Mouse (Mus musculus) right cerebral cortex, postnatal 25 days (tissue): Measurements from ENCODE around the gene Gsn.

Experiments
- DNase-seq: peaks from one replicate; pipeline ENCODE4 v3.0.0; 2022

Gene Gsn

DNA sequence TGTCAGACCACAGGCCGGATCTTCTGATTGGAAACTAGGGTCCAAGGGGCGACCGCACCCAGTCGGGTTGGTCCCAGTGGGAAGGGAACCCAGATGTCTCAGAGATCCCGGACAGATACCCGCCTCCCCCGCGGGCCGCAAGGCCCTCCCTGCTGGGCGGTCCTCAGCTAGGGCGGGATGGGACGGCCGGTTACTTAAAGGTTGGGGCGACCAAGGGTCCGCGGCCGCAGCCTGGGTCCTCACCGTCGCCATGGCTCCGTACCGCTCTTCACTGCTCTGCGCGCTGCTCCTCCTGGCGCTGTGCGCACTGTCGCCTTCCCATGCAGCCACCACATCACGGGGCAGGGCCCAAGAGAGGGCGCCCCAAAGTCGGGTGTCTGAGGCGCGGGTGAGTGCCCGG is 26.0 kb downstream of the Gsn start:
- DNase-seq, result no peak

GRCm38 (mm10) chr2:35283997-35284396 is 27.8 kb downstream of the Gsn start:
- no peak for DNase-seq

DNA sequence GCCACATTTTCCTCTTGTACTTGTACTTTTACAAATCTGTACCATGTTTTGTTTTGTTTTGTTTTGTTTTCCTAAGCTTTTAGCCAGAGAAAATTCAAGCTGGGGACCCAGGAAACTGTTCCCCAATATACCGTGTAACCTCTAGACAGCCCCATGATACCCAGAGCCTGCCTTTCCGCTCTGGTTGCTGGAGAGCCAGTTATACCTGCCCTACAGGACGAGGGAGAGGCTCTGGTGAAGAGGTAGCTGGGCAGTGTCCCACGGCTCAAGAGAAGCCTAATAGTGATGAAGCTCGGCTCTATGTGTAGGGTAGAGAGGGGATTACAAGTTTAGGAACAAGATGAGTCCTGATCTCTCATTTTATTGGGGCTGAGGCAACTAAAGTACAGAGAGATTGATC is 29.0 kb downstream of the Gsn start:
- DNase-seq, result no peak

DNA sequence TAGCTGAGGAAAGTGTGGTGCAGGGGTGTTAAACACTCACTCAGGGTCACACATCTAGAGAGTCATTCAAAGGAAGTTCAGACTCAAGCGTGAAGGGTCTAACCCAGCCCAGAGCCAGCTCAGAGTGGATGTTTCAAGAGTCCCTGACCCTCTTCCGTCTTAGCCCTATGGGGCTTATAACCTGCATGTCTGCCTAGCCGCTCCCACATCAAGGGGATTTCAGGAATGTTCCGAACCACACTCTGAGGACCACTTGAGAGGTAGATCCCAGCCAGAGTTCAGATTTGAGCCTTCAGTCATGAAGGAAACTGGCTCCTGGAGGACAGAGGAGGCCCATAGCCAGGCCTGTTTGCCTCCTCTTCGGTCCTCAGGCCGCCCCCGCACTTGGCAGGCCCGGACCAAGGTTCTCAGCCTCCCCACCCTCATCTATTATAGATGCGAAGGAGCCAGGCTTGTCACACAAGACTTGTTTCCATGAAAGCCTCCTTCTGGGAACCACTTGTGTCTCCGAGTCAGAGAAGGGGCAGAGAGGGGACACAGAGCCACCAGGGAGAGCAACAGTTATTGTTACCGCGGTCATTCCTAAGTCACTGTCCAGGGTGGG is 30.9 kb downstream of the Gsn start:
- no peak for DNase-seq

GRCm38 (mm10) chr2:35288758-35289635 is 32.8 kb downstream of the Gsn start:
- DNase-seq, result peak; percentile 69

GRCm38 (mm10) chr2:35291856-35292255 is 35.7 kb downstream of the Gsn start:
- no peak for DNase-seq

GRCm38 (mm10) chr2:35292700-35293099 is 36.5 kb downstream of the Gsn start:
- DNase-seq, result no peak

DNA sequence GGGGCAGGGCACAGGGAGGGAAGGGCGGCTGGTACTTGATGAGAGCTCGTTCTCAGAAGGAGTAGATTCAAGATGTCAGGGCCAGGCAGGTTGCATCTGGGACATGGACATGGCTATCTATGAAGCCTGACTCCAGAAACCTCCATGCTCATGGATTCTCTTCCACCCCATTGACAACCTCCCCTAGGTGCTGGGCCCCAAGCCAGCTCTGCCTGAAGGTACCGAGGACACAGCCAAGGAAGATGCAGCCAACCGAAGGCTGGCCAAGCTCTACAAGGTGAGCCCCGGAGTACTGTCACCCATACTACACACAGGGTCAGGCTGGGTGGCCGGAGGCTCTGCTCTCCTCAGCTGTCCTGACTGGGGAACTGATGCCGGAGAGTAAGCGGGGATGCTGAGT is 37.1 kb downstream of the Gsn start:
- DNase-seq, result no peak

GRCm38 (mm10) chr2:35297703-35298332 is 41.6 kb downstream of the Gsn start:
- DNase-seq, result peak; percentile 69

DNA sequence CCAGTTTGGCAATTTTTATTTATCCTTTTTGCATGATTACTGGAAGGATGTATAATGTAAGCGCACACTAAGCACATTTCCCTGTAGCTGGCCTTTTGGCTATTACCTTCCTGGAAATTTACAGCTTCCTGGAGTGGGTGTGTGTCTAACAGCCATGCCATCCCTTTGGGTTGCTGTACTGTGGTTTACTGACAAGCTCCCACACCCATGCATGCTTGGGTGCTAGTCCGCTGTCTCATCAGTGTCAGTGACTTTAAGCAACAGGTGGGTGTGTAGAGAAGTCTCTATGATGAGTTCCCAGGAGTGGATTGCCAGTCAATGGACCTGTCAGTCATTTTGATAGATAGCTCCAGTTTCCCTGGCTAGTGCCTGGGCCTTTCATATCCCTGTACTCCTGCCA is 43.3 kb downstream of the Gsn start:
- no peak for DNase-seq

GRCm38 (mm10) chr2:35302049-35302885 is 46.1 kb downstream of the Gsn start:
- no peak for DNase-seq

DNA sequence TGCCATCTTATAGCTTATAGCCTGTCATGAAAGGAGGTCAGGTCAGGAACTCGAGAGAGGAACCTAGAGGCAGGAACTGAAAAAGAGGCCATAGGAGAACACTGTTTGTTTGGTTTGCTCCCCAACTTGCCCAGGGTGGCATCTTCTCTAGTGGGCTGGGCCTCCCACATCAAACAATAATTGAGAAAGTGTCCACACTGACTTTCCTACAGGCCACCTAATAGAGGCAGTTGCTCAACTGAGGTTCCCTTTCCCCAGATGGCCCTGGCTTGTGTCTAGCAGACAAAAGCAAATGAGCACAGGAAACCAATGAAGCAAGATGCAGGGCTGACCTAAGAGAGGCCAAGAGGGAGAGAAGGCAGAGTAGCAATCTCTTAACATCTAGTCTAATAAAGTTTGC is 52.0 kb downstream of the Gsn start:
- DNase-seq, result no peak

DNA sequence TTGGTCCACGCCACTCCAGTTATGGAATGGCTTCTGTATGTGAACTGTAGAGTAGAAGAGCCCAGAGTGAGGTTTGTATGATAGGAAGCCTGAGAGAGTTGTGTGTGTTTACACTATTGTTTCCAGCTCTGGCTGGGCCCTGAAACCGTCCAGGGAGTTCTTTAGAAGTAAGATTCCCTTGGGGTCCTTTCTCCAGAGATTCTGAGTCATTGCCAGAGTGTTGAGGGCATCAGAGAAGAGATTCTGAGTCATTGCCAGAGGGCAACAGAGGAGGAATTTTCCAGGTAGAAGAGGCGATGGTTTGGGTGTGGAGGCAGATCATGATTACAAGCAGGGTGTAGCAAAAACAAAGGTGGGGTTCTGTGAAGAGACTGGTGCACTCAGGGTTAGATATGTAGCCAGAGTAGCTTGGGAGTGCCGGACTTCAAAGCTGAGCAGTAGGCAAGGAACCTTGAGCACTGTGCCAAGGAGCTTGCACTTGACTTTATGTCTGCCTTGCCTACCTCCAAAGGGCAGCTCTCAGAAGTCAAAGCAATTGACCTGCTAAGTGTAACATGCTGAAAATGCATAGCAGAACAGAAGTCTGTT is 53.8 kb downstream of the Gsn start:
- no peak for DNase-seq

- DNase-seq, result no peak
Observed at GRCm38 (mm10) chr2:35314300-35314699, 58.1 kb downstream of the Gsn start.

DNA sequence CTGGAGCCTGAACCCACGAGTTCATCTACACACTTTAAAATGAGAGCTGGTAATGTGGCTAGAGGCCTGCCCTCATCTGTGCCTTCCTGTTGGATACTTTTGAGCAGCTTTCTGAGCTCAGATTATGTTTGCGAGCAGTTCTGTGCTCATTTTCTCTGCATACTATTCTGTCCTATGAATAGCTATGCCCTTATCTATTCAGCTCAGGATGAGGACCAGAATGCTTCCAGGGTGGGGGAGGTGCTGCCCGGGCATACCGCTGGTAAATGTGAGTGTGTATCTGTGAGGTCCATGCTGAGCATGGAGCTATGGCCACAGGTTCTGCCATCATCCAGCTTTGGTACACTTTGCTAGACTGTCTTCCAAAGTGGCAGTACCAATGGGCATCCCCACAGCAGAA is 61.4 kb downstream of the Gsn start:
- no peak for DNase-seq

DNA sequence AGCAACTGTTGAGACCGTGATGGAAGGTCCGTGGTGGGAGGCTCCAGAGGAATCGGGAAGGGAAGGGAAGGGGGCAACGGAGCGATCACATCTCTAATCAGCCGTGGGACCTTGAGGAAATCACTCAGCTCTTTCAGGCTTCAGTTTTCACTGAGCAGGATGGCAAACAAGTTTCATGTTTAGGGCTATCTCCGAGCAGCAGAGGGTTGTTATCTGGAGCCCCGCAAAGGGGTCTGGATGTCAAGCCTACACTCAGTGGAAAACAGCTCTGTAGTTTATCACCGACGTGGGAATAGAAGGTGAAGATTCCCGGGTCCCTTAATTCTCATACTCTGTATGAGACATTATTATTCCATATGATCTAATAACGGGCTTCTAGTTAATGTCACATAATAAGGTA is 62.2 kb downstream of the Gsn start:
- DNase-seq, result no peak

DNA sequence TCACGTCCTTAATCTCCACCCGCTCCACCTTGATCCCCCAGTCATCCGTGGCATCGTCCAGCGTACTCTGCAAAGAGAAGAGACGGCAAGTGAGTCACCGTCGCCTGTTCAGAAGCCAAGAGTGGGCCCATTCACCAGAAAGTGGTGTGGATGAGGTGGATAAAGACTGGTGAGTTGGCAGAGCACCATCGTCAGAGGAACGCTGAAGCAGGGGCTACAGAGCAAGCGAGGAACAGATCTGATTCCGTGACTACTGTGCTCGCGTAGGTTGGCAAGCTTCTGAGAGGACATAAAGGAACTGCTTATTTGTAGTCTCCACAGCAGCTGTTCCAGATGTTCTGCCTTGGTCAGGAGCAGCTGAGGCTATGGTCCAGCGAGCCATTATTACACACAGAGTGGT is 64.2 kb downstream of the Gsn start:
- no peak for DNase-seq

DNA sequence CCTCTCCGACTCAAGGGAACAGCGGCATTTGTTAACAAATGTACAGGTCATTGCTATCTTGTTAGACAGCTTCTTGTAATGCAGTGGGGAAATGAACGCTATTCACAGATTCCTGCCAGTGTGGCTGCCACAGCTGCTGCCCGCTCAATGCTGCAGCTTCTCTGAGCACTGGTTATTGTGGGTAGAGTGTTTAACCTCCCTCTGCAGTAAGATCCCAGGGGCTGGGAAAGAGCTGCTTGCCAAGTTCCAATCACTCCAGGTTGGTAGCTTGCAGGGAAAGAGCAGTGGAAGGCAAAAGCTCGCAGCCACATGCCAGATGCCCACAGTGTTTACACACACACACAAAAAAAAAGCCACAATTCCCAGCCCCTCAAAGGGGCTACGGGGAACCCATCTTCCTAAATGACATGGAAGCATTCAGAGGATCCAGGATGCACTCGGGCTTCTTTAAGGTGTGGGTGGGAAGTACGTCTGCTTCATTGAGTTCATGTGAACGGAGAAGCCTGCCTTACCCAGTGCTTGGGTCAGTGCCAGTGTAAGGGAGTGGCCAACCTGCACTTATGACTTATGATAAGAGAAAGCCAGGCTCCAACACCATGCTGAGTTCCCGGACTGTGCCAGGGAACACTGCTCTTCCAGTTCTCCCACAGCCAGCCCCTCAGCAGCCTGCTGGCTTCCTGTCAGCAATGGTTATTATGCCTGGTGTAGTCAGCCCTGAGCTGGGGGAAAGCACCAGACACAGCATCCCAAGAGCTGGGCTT is 66.4 kb downstream of the Gsn start:
- DNase-seq, result no peak

GRCm38 (mm10) chr2:35325930-35326329 is 69.8 kb downstream of the Gsn start:
- DNase-seq, result no peak

DNA sequence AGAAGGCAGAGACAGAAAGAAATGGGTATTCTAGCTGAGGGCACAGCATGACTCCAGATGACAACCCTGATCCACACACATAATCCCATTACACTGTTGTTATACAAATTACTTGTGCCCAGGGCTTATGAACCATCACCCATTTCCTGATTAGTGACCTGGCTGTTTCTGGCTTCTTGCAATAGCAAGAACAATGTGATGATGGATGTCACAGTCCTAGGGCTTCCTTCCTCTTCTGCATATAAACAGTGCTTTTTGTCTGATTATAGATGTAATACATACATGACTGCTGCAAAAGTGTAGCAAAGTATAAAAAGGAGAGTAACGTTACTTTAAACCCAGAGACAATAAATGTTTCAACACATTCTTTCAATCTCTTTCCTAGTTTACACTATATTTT is 70.8 kb downstream of the Gsn start:
- no peak for DNase-seq

DNA sequence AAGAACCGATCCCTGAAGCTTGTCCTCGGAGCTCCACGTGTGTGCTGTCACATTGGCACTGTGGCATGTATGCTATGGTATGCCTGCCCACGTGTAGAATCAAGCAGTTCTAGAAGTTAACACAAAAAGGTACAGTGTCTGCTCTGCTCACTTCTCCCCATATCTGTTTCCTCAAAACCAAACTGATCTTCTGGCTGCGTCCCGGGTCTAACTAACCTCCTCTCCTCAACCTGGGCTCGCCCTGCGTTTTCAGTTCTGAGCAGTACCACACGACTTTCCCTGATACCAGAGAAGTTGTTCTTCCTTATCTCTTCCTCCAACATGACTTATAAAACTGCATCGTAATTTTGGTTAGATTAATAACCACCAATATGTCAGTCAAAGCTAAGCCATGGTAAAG is 71.4 kb downstream of the Gsn start:
- no peak for DNase-seq
